Mouse (Mus musculus): Measurements from ENCODE around the gene Raf1.

- TF ChIP-seq CTCF (IDR thresholded peaks at IDR 0.05; ENCODE audit: extremely low read depth, insufficient read depth, insufficient read length, insufficient replicate concordance): no peak
- TF ChIP-seq POLR2A (IDR thresholded peaks at IDR 0.05; ENCODE audit: low read depth, low read length): no peak
These were observed 7.8 kb upstream of the Raf1 start for GRCm38 (mm10) chr6:115684271-115684670.

Data from spleen, adult 2 months (tissue).